Mouse (Mus musculus) midbrain, embryonic 15.5 days (tissue): ENCODE measurements around the gene Arfip1. TPM values are rescaled to one million over a fixed set of nuclear protein-coding genes. Genes with fewer than 3 reads are reported as not detected.

Source experiments
- ATAC-seq: fragments of 200-750 bp; cut with Nextera tagmentation; replicated peaks from 2 replicates; pipeline ENCODE4 v1.8.0; 2017; ENCODE audit warnings: moderate TSS enrichment
- H3K27ac ChIP-seq: fragments of 300-500 bp; sonication (generic); 2 replicates; pipeline ENCODE4 v1.5.1; 2015; ENCODE audit warnings: mild to moderate bottlenecking, inconsistent platforms
- H3K27me3 ChIP-seq: fragments of 300-500 bp; sonication (generic); replicated peaks from 2 replicates; pipeline ENCODE4 v1.6.1; 2015; ENCODE audit warnings: inconsistent platforms
- H3K36me3 ChIP-seq: fragments of 300-500 bp; sonication (generic); replicated peaks from 2 replicates; pipeline ENCODE4 v1.6.1; 2015; ENCODE audit warnings: inconsistent platforms
- H3K4me1 ChIP-seq: fragments of 300-500 bp; sonication (generic); 2 replicates; pipeline ENCODE4 v1.6.1; 2015; ENCODE audit warnings: inconsistent platforms
- H3K4me2 ChIP-seq: fragments of 300-500 bp; sonication (generic); 2 replicates; pipeline ENCODE4 v1.6.1; 2015; ENCODE audit warnings: inconsistent platforms, mild to moderate bottlenecking, moderate library complexity
- H3K4me3 ChIP-seq: fragments of 300-500 bp; sonication (generic); 2 replicates; pipeline ENCODE4 v1.5.1; 2015; ENCODE audit warnings: mild to moderate bottlenecking, inconsistent platforms
- H3K9ac ChIP-seq: fragments of 300-500 bp; sonication (generic); 2 replicates; pipeline ENCODE4 v1.6.1; 2015; ENCODE audit warnings: mild to moderate bottlenecking, inconsistent platforms
- H3K9me3 ChIP-seq: fragments of 300-500 bp; sonication (generic); 2 replicates; pipeline ENCODE4 v1.6.1; 2016; ENCODE audit warnings: inconsistent platforms
- WGBS: fragments of 180-500 bp; shearing (Covaris S2); methylation state at CpG from one replicate; pipeline ENCODE4 v1.1.7; 2015; ENCODE audit warnings: mixed read lengths; 5-methylcytosine and 5-hydroxymethylcytosine counted together
- polyA plus RNA-seq: library from polyadenylated mRNA; unstranded; fragments of >200 nt; fragmentation: Nextera tagmentation; extraction: Ambion mirVana; gene quantifications from 2 replicates; pipeline ENCODE4 v1.2.1, GENCODE M21; 2015

The Arfip1 gene
- polyA plus RNA-seq, 1 experiment from 2014 or later = 22.2 TPM

DNA sequence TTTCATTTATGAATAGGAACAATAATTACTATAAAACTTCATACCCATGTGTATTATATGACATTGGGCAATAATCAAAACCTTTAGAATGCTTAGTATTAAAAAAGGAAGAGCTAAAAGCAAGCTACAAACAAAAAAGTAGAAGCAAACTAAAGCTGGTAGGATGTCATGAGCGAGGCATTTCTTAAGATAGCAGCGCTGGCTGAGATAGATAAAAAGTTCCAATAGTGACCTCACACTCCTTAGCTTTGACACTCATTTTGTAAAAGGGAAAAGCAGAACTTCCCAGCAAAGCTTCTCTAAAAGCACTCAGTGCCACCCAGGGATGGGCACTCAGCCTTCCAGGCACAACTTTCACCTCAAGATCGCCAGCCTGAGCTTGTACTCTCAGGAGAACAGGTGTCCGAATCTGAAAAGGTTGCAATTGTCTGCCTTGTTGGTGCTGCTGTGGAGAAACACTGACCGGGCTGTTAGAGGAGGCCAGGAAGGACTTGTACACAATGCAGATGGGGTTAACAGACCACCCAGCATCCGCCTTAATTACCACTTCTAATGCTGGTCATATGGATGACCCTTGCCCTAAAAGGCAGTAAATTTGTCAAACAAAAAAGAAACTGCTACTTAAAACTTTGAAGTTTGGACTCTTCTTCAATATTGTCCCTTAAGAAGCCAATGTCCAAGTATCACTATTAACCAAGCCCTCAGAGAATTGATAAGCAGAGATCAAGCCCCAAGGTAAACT lies 69.5 kb downstream of the Arfip1 start:
- Histone ChIP-seq H3K27me3 (no peaks in the 10 kb centered on the region), H3K27ac (no peak overlapping the region), H3K4me1 (no peaks in the 10 kb centered on the region), H3K4me3 (no peak overlapping the region), H3K4me2 (no peak overlapping the region), H3K36me3 (no peaks in the 10 kb centered on the region), H3K9me3 (no peaks in the 10 kb centered on the region), H3K9ac (no peak overlapping the region)
- WGBS = 81% methylated on average over 6 of the region's 6 CpGs
- no peak for ATAC-seq

DNA sequence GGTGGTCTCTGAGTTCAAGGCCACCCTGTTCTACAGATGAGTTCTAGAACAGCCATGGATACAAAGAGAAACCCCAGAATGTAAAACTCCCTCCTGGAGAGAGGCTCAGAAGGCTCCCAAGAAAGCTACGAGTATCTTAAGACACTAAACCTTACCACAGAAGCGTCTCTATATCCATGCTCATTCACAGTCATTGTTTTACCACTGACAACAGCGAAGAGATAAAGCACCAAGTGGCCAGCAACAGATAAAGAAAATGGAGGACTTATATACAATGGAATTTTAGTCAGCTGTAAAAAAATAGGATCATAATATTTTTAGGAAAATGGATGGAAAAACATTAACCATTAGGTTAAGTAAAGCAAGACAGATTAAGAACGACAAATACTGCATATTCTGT lies 77.2 kb downstream of the Arfip1 start:
- 86% methylated on average over 4 of the region's 4 CpGs for WGBS
- no peak overlapping the region for H3K9ac ChIP-seq
- H3K27me3 ChIP-seq = no peaks in the 10 kb centered on the region
- no peak overlapping the region for H3K27ac ChIP-seq
- no peak overlapping the region for H3K4me2 ChIP-seq
- no peaks in the 10 kb centered on the region for H3K9me3 ChIP-seq
- no peak for ATAC-seq
- 0 out of 2 replicates have a peak, but pooled peaks cover 4% of the 10 kb centered on the region for H3K4me1 ChIP-seq
- H3K36me3 ChIP-seq = no peaks in the 10 kb centered on the region
- no peak overlapping the region for H3K4me3 ChIP-seq

DNA sequence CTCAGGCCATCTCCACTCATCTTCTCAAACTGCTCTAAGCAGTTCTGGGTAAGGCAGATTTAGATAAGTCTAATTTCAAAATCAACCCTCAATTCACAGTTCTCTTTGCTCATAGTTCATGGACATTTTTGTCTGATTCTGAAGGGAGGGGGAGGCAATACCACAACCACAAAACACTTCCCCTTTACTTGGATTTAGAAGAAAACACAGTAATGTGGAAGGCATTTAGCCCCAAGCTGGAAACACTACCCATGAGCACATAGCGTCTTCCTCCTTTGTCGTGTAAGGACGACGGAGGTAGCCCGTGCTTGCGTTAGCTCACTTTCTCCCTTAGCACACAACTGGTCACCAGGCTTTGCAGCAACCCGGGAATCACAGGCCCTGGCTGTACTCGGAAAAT lies 78.1 kb downstream of the Arfip1 start:
- no peak for ATAC-seq
- Histone ChIP-seq H3K36me3 (no peaks in the 10 kb centered on the region), H3K27ac (no peak overlapping the region), H3K4me2 (no peak overlapping the region), H3K4me3 (no peak overlapping the region), H3K9me3 (no peaks in the 10 kb centered on the region), H3K27me3 (no peaks in the 10 kb centered on the region), H3K9ac (no peak overlapping the region), H3K4me1 (0 out of 2 replicates have a peak, but pooled peaks cover 4% of the 10 kb centered on the region)
- WGBS = 93% methylated on average over 8 of the region's 8 CpGs

- Histone ChIP-seq H3K36me3 (no peaks in the 10 kb centered on the region), H3K4me1 (0 out of 2 replicates have a peak, but pooled peaks cover 4% of the 10 kb centered on the region), H3K4me3 (no peak overlapping the region), H3K4me2 (no peak overlapping the region), H3K27me3 (no peaks in the 10 kb centered on the region), H3K9ac (no peak overlapping the region), H3K9me3 (no peaks in the 10 kb centered on the region), H3K27ac (no peak overlapping the region)
- ATAC-seq = no peak
- WGBS = 91% methylated on average over 2 of the region's 2 CpGs
These were observed 80.3 kb downstream of the Arfip1 start for GRCm38 (mm10) chr3:84502101-84502500.

GRCm38 (mm10) chr3:84500491-84500890 lies 81.9 kb downstream of the Arfip1 start:
- Histone ChIP-seq H3K4me3 (no peak overlapping the region), H3K9ac (no peak overlapping the region), H3K36me3 (no peaks in the 10 kb centered on the region), H3K9me3 (no peaks in the 10 kb centered on the region), H3K27ac (no peak overlapping the region), H3K4me1 (0 out of 2 replicates have a peak, but pooled peaks cover 4% of the 10 kb centered on the region), H3K27me3 (no peaks in the 10 kb centered on the region), H3K4me2 (no peak overlapping the region)
- WGBS = 81% methylated on average over 10 of the region's 10 CpGs
- no peak for ATAC-seq

- H3K36me3 ChIP-seq = no peaks in the 10 kb centered on the region
- H3K9ac ChIP-seq = no peak overlapping the region
- no peaks in the 10 kb centered on the region for H3K9me3 ChIP-seq
- H3K4me2 ChIP-seq = no peak overlapping the region
- WGBS = 84% methylated on average over 11 of the region's 11 CpGs
- no peak overlapping the region for H3K27ac ChIP-seq
- no peak for ATAC-seq
- H3K4me1 ChIP-seq = 0 out of 2 replicates have a peak, but pooled peaks cover 4% of the 10 kb centered on the region
- H3K4me3 ChIP-seq = no peak overlapping the region
- no peaks in the 10 kb centered on the region for H3K27me3 ChIP-seq
These were observed 84.7 kb downstream of the Arfip1 start for GRCm38 (mm10) chr3:84497718-84498117.

DNA sequence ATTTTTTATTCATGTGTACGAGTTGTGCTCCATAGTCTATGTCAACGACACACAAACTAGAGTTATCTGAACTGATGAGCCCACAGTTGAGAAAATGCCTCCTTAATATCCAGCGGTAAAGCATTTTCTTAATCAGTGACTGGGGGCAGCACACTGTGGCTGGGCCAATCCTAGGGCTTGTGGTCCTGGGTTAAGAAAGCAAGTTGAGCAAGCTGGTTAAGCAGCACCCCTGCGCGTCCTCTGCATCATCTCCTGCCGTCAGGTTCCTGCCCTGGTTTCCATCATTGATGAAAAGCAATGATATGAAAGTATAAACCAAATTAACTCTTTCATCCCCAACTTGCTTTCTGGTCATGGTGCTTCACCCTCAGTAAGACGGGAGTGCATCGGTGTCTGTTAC lies 89.8 kb downstream of the Arfip1 start:
- Histone ChIP-seq H3K4me2 (no peak overlapping the region), H3K9me3 (no peaks in the 10 kb centered on the region), H3K4me1 (no peaks in the 10 kb centered on the region), H3K27me3 (no peaks in the 10 kb centered on the region), H3K4me3 (no peak overlapping the region), H3K9ac (no peak overlapping the region), H3K27ac (no peak overlapping the region), H3K36me3 (no peaks in the 10 kb centered on the region)
- no peak for ATAC-seq
- WGBS = 95% methylated on average over 8 of the region's 8 CpGs

- Histone ChIP-seq H3K4me1 (no peaks in the 10 kb centered on the region), H3K4me3 (no peak overlapping the region), H3K27ac (no peak overlapping the region)
These were observed 90.3 kb downstream of the Arfip1 start for GRCm38 (mm10) chr3:84492148-84492547.

GRCm38 (mm10) chr3:84488716-84489115 lies 93.7 kb downstream of the Arfip1 start:
- 58% methylated on average over 6 of the region's 6 CpGs for WGBS
- no peak for ATAC-seq
- H3K36me3 ChIP-seq = no peaks in the 10 kb centered on the region
- H3K4me1 ChIP-seq = no peaks in the 10 kb centered on the region
- no peak overlapping the region for H3K27ac ChIP-seq
- H3K4me3 ChIP-seq = no peak overlapping the region
- H3K9ac ChIP-seq = no peak overlapping the region
- H3K9me3 ChIP-seq = no peaks in the 10 kb centered on the region
- no peaks in the 10 kb centered on the region for H3K27me3 ChIP-seq
- H3K4me2 ChIP-seq = no peak overlapping the region

More at GRCm38 (mm10) chr3:84492148-84492547, 90.3 kb downstream of the Arfip1 start:
- H3K4me2 ChIP-seq = no peak overlapping the region
- no peak overlapping the region for H3K9ac ChIP-seq
- 89% methylated on average over 4 of the region's 4 CpGs for WGBS
- no peaks in the 10 kb centered on the region for H3K9me3 ChIP-seq
- H3K36me3 ChIP-seq = no peaks in the 10 kb centered on the region
- H3K27me3 ChIP-seq = no peaks in the 10 kb centered on the region
- no peak for ATAC-seq

DNA sequence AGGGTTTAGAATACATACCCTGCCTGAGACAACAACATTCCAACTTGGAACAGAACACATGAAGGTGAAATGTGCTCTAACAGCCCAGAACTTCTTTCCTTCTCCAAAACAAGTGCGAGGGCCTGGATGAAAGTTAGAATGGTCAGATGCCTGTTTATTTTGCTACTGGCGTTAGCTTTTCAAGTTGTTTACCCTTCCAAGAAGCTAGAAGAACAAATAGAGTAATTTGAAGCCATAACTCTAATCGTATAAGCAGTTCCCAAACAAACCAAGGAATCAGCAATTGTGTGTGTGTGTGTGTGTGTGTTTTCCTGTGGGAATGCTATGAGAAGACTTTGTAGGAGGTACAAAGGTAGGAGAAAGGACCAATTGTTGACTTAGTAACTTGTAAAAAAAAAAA lies 97.5 kb downstream of the Arfip1 start:
- WGBS = 85% methylated on average over 3 of the region's 3 CpGs
- no peaks in the 10 kb centered on the region for H3K36me3 ChIP-seq

GRCm38 (mm10) chr3:84484333-84484732 lies 98.1 kb downstream of the Arfip1 start:
- Histone ChIP-seq H3K4me1 (peaks cover 14% of the 10 kb centered on the region), H3K9me3 (no peaks in the 10 kb centered on the region), H3K4me3 (no peak overlapping the region), H3K9ac (no peak overlapping the region), H3K27ac (no peak overlapping the region), H3K4me2 (no peak overlapping the region), H3K36me3 (no peaks in the 10 kb centered on the region), H3K27me3 (peaks cover 8% of the 10 kb centered on the region)
- no peak for ATAC-seq
- WGBS = 80% methylated on average over 4 of the region's 4 CpGs

More for the DNA sequence above, 97.5 kb downstream of the Arfip1 start:
- Histone ChIP-seq H3K4me1 (peaks cover 9% of the 10 kb centered on the region), H3K27ac (no peak overlapping the region), H3K27me3 (peaks cover 8% of the 10 kb centered on the region), H3K9ac (no peak overlapping the region), H3K4me3 (no peak overlapping the region), H3K9me3 (no peaks in the 10 kb centered on the region), H3K4me2 (no peak overlapping the region)
- no peak for ATAC-seq

DNA sequence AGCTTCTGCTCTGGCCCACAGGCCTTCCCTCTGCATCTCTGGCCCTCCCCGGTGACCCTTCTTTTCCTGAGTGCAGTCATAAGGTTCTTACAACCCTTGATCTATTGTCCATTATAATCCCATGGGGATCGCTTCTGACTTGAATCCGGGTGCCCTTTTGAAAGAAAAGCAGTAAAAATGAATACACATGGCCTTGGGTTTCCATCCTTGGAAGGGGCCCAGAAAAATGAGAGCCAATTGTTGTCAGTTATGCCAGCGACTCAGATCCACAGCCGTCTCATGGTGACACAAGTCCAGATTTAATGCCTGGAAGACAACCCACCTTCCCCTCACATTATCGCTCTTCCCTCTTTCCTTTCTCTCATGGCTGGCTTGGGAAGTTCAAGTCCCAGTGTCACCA lies 100.3 kb downstream of the Arfip1 start:
- H3K4me1 ChIP-seq = peaks cover 28% of the 10 kb centered on the region
- H3K27ac ChIP-seq = no peak overlapping the region
- H3K9ac ChIP-seq = no peak overlapping the region
- peaks cover 28% of the 10 kb centered on the region for H3K27me3 ChIP-seq
- no peak overlapping the region for H3K4me2 ChIP-seq
- ATAC-seq = no peak
- 62% methylated on average over 6 of the region's 6 CpGs for WGBS
- no peak overlapping the region for H3K4me3 ChIP-seq
- H3K36me3 ChIP-seq = no peaks in the 10 kb centered on the region
- H3K9me3 ChIP-seq = no peaks in the 10 kb centered on the region

GRCm38 (mm10) chr3:84481104-84481503 lies 101.3 kb downstream of the Arfip1 start:
- Histone ChIP-seq H3K9ac (no peak overlapping the region), H3K27me3 (peaks cover 35% of the 10 kb centered on the region), H3K9me3 (no peaks in the 10 kb centered on the region), H3K4me3 (peak overlapping the region; percentile 77), H3K4me2 (peak overlapping the region; percentile 85), H3K4me1 (peaks cover 28% of the 10 kb centered on the region), H3K36me3 (no peaks in the 10 kb centered on the region), H3K27ac (no peak overlapping the region)
- ATAC-seq = no peak
- WGBS = 4% methylated on average over 11 of the region's 11 CpGs
